Mouse (Mus musculus) neural tube, embryonic 10.5 days (tissue): Measurements from ENCODE around the gene Gm17334.
"Not testable (repeated sequence)": the region's sequence is repeated elsewhere in the genome, so short reads cannot be mapped to it uniquely, and the experiment has no call there.

Experiments used
- DNase-seq: peaks from one replicate; pipeline ENCODE4 v3.0.0-alpha.2; 2017; ENCODE audit warnings: low spot score; ENCODE audit errors: extremely low spot score

Gene Gm17334

GRCm38 (mm10) chr11:53771001-53771744 lies 1.8 kb downstream of the Gm17334 start:
- DNase-seq, result no peak

- no peak for DNase-seq
These were observed 2.7 kb downstream of the Gm17334 start for GRCm38 (mm10) chr11:53770125-53770791.

- DNase-seq, result peak; percentile 90
These were observed 3.2 kb downstream of the Gm17334 start, which contains the start of gene Irf1 for GRCm38 (mm10) chr11:53769760-53770124. Gene Irf1 (plus strand): TSS chr11:53770014.

DNA sequence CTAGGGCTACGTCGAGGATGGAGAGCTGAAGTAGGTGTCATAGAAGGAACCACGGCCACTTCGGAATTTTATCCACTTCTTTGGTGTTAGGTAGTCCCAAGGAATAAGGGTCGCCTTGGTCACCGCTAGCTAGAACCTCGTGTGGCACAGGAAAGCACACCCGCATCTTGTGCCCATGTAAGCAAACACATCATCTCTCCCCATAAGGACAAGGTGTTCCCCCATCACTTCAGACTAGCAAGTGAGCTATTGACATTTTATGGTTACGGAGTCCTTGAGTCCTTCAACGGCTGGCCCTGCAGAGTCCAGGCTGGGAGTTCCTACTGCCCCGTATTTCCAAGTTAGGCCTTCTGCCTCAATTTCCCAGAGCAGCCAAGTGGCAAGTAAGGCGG lies 3.8 kb downstream of the Gm17334 start:
- DNase-seq, result no peak

GRCm38 (mm10) chr11:53768422-53769184 lies 4.4 kb downstream of the Gm17334 start:
- DNase-seq, result no peak

GRCm38 (mm10) chr11:53764581-53764980 lies 8.4 kb downstream of the Gm17334 start:
- no peak for DNase-seq

DNA sequence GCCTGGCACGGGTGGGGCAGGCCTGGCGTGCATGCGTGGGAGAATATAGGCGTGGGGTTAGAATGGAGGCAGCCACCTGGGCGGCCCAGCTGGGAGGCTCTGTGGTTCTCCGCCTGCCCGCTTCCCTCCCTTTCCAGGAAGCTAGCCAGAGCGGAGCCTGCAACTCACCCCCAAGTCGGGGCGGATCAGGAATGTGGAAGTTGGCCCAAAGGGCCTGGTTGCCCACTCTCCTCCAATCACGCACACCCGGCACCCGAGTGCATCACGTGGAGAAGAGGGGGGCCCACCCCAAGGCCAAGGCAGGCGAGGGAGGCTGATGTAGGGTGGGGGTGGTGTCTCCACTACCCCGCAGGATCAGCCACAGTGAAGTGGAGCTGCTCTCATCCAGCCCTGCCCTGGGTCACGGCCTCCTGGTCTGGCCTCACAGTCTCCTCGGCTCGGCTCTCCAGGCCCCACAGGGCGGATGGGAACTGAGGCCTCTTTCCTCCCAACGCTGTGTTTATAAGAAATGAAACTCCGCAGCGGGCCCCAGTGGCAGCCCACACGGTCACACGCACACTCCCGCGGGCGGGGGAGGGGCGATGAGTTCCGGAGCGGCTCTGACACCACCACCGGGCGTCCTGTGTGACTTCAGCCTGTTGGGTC lies 9.4 kb downstream of the Gm17334 start:
- peak; percentile 64 for DNase-seq

DNA sequence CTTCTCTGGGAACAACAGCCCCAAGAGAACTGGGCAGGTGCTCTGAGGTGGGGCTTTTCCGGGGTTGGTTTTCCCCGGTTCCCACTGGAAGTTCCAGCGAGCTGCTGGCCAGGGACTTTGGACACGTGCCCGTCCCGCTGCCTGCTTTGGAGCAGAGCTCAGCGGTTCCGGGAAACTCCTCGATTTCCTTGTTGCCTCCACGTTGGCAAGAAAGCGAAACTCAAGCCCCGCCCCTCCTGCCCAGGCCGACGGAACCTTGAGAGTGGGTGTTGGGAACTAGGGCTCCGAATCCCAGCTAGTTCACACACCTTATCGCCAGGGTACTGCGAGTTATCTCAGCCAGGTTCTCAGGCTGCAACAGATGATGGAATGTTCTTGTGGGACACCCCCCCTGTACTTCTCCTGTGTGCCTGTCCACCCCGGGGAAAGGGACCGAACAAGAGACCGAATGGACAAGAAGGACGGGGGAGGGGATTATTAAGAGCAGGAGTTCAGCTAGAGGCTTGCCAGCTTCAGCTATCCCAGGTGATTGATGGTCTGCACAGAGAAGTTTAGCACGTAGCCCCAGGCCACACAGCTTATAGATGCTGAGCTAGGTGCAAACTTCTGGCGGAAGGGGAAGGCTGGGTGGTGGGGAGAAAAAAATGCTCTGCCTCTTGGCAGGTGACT lies 10.0 kb downstream of the Gm17334 start:
- peak; percentile 44 for DNase-seq

- no peak for DNase-seq
These were observed 10.6 kb downstream of the Gm17334 start for GRCm38 (mm10) chr11:53762426-53762825.

DNA sequence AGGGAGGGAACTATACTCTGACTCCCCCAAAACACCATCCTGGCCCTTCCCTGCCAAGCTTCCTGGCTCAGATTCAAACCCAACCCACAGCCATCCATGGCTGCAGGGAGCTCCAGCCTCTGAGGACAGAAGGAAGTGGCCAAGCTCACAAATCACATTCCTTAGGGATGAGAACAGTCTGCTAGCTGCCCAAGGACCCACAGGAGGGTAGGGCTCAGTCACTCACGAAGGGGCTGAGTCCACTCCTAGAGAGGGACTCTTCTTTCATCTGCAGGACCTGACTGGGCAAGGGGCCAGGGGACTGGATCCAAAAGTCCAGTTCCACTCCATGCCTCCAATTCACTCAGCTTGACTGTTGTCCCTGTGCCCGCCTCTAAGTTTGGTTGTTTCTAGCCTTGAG lies 11.2 kb downstream of the Gm17334 start:
- DNase-seq, result no peak

DNA sequence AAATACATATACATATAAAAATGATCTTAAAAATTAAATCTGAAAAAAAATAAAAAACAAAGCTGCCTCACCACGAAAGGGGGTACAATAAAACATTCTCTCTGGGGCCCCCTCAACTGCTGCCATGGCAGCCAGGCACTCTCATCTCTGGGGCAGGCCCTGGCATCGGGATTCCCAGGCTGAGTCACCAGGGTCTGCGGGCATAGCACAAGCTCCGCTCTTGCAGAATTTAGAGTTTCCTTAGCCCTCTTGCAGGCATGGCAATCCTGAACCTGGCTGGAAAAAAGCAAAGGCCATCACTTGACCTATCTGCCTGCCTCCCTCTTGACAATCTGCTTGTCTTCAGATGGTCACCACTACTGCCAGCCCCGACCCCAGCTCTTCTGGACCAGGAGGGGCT lies 11.7 kb downstream of the Gm17334 start:
- DNase-seq, result no peak

GRCm38 (mm10) chr11:53759545-53760406 lies 13.2 kb downstream of the Gm17334 start:
- DNase-seq, result no peak

GRCm38 (mm10) chr11:53758791-53759351 lies 14.1 kb downstream of the Gm17334 start:
- DNase-seq, result no peak

GRCm38 (mm10) chr11:53758033-53758432 lies 15.0 kb downstream of the Gm17334 start:
- DNase-seq, result not testable (repeated sequence)

DNA sequence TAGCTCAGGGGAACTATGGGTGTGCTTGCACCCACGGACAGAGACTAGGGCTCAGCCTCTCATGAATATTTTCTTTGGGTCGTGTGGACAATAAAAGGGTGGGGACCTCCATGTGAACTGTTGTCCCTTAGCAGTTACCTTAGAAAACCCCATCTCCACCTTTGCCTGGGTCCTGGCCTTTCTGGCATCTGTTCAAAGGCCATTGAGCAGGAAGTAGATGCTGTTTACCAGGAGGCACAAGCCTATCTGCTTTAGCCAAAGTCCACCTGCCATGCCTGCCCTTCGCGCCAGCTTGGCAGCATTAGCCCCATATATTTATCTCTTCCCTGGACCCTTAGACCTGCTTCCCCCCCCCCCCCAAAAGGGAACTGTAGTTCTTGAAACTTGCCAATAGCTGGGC lies 15.4 kb downstream of the Gm17334 start:
- DNase-seq, result no peak

DNA sequence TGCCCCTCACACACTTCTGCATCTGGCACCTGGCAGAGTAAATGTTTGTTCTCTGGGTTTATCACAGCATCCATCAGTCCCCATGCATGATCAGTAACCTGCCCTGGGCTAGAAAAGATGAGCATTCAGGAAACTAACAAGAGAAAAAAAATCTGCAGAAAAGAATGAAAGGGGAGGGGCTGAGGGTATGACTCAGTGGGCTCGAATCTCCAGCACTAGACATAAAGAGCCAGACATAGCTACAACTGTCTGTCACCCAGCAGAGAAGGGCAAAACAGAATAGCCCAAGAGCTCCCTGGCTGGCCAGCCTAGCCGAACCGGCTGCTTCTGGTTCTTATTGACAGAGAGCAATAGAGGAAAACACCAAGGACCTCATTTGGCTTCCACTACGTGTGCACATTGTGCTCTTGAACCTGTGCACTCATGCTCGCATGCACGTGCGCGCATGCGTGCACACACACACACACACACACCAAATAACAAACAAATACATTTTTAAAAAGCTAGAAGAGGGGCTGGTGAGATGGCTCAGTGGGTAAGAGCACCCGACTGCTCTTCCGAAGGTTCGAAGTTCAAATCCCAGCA lies 17.9 kb downstream of the Gm17334 start:
- DNase-seq, result no peak

- no peak for DNase-seq
These were observed 23.2 kb downstream of the Gm17334 start for GRCm38 (mm10) chr11:53749716-53750352.

DNA sequence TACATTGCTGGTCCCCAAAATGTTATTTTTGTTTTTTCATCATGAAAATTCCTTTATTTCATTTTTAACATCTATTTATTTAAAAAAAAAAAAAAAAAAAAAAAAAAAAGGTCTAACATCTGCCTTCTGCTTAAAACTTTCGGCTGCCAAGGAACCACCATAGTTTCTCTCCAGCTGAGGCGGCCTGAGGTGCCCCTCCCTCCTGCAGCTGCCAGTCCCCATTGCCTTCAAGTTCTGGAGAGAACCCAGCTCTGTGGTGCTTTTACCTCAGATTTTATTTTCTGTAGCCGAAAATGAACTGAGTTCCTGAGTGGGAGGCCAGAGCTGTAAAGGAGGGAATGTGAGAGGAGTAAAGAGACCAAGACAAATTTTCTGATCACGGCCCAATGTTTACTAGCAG lies 23.7 kb downstream of the Gm17334 start:
- no peak for DNase-seq

DNA sequence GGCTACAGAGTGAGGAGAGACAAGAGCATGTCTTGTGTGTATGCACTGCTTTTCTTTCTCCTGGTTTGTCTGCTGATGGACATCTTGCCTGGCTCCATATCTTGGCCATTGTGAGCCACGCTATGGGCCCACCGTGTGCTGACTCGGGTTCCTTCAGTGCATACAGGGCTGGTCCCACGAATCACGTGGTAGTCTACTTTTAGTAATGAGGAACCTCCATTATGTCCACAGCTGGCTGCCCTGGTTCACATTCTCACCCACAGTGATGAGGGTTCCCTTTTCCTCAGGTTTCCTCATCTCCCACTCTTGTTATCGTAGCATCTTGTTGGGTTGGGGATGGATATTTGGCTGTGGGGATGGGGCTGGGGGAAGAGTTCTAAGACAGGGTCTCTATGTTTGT lies 24.4 kb downstream of the Gm17334 start:
- DNase-seq, result no peak
